Mouse (Mus musculus) heart, postnatal 0 days (tissue): ENCODE data around the gene Tbc1d5. TPM values are rescaled to one million over a fixed set of nuclear protein-coding genes. Genes with fewer than 3 reads are reported as not detected.

Experiments used
- ATAC-seq: fragments of 200-750 bp; cut with Nextera tagmentation; 2 replicates; pipeline ENCODE4 v1.8.0; 2017; ENCODE audit warnings: low read depth, moderate number of reproducible peaks, moderate library complexity; ENCODE audit not compliant: insufficient read depth
- DNase-seq: peaks from one replicate; pipeline ENCODE4 v3.0.0-alpha.2; 2016; ENCODE audit warnings: low spot score
- H3K27ac ChIP-seq: fragments of 300-500 bp; sonication (generic); 2 replicates; pipeline ENCODE4 v1.5.1; 2014; ENCODE audit warnings: low read depth, mild to moderate bottlenecking
- H3K27me3 ChIP-seq: fragments of 300-500 bp; sonication (generic); 2 replicates; pipeline ENCODE4 v1.6.1; 2014; ENCODE audit warnings: low read length, mixed read lengths; ENCODE audit not compliant: control insufficient read depth, insufficient read depth
- H3K36me3 ChIP-seq: fragments of 300-500 bp; sonication (generic); replicated peaks from 2 replicates; pipeline ENCODE4 v1.6.1; 2014; ENCODE audit warnings: low read length, mixed read lengths; ENCODE audit not compliant: control insufficient read depth, insufficient read depth
- H3K4me1 ChIP-seq: fragments of 300-500 bp; sonication (generic); 2 replicates; pipeline ENCODE4 v1.6.1; 2014; ENCODE audit warnings: antibody characterized with exemption; ENCODE audit not compliant: control insufficient read depth, insufficient read depth
- H3K4me2 ChIP-seq: fragments of 300-500 bp; sonication (generic); 2 replicates; pipeline ENCODE4 v1.6.1; 2014; ENCODE audit warnings: low read depth, mild to moderate bottlenecking, low read length, moderate library complexity
- H3K4me3 ChIP-seq: fragments of 300-500 bp; sonication (generic); 2 replicates; pipeline ENCODE4 v1.5.1; 2014; ENCODE audit warnings: low read depth, low read length
- H3K9ac ChIP-seq: fragments of 300-500 bp; sonication (generic); replicated peaks from 2 replicates; pipeline ENCODE4 v1.6.1; 2014; ENCODE audit warnings: low read depth, low read length, mixed read lengths
- H3K9me3 ChIP-seq: fragments of 300-500 bp; sonication (generic); replicated peaks from 2 replicates; pipeline ENCODE4 v1.6.1; 2016; ENCODE audit warnings: low read length; ENCODE audit not compliant: control insufficient read depth
- CTCF ChIP-seq: IDR thresholded peaks from 2 replicates; pipeline ENCODE4 v1.5.1; 2016; ENCODE audit warnings: antibody characterized with exemption, control low read depth, low read depth
- EP300 ChIP-seq: IDR thresholded peaks from 2 replicates; pipeline ENCODE4 v1.6.1; 2016; ENCODE audit warnings: antibody characterized with exemption, low read depth
- WGBS: fragments of 180-500 bp; shearing (Covaris S2); extraction: QIAGEN DNeasy Blood & Tissue Kit; methylation state at CpG from one replicate; pipeline ENCODE4 v1.1.7; 2014; 5-methylcytosine and 5-hydroxymethylcytosine counted together
- polyA plus RNA-seq: library from polyadenylated mRNA; unstranded; fragments of >200 nt; fragmentation: Nextera tagmentation; extraction: Ambion mirVana; gene quantifications from 2 replicates; pipeline ENCODE4 v1.2.1, GENCODE M21; 2015
- total RNA-seq: library from RNA; depleted of rRNA; stranded (reverse); fragments of >200 nt; gene quantifications from 2 replicates; pipeline ENCODE4 v1.2.3, GENCODE M21; 2014; ENCODE audit warnings: low replicate concordance

Gene Tbc1d5
- total and polyA plus RNA-seq, 2 experiments from 2014 or later: 4.9 to 40.9 TPM

DNA sequence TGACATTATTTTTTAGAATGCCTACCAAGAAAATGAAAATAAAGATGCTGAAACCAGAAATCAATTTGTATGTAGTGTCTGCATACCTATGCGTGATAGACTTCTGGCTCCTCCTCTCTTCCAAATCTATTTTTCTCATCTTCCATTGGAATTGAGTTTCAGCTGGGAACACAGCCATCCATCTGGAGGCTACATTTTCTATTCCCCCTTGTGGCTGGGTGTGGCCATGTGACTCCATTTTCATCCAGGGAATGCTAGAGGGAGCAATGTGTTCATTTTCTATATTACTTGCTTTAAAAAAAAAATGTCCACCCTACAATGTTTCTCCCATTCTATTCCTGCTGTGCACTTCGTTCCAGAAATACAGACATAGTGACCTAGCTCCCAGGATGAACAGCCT is 3.6 kb upstream of the Tbc1d5 start:
- WGBS: 77% methylated on average over 2 of the region's 2 CpGs
- no peaks in the 10 kb centered on the region for H3K4me1 ChIP-seq
- no peaks in the 10 kb centered on the region for H3K36me3 ChIP-seq
- ATAC-seq (no peak), DNase-seq (no peak)
- no peak overlapping the region for H3K4me2 ChIP-seq
- no peak for TF ChIP-seq EP300
- no peak for TF ChIP-seq CTCF
- no peak overlapping the region for H3K27ac ChIP-seq
- H3K9me3 ChIP-seq: no peaks in the 10 kb centered on the region
- no peak overlapping the region for H3K4me3 ChIP-seq
- no peaks in the 10 kb centered on the region for H3K27me3 ChIP-seq
- no peak overlapping the region for H3K9ac ChIP-seq

DNA sequence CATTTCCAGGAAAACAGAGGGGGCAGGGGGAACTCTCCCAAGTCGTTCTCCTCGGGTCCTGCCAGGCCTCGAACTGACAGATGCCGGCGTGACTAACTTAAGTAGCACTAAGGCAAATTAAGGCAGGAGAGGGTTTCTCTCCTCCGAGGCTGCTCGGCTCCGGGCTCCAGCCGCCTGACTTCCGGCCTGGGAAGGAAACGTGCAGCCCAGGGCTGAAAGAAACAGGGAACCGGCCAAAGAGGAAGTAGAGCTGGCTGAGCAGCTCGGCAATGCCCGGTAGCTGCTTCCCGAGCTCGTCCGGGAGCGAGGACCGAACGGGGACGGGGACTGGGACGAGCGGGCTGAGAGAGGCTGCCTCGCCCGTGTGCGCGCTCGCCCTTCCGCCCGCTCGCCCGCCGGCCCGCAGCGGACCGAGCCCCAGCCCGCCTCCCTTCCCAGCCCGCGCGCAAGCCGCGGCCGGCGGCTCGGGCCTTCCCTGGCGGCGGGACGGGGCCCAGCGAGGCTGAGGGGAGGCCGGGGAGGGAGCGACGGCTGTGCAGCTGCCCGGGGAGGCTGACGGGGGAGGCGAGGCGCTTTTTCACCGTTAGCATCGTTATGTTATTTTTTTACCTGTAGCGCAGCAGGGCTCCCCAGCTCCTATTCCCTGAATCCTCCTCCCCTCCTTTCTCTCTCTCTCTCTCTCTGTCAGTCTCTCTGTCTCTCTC is 509 bp downstream of the Tbc1d5 start:
- Histone ChIP-seq H3K36me3 (no peaks in the 10 kb centered on the region), H3K4me3 (peak overlapping the region; percentile 91), H3K27me3 (no peaks in the 10 kb centered on the region), H3K4me2 (peak overlapping the region; percentile 80), H3K9ac (peak overlapping the region; percentile 97), H3K4me1 (0 out of 2 replicates have a peak, but pooled peaks cover 6% of the 10 kb centered on the region), H3K27ac (peak overlapping the region; percentile 99), H3K9me3 (no peaks in the 10 kb centered on the region)
- TF ChIP-seq CTCF: no peak
- no peak for TF ChIP-seq EP300
- ATAC-seq: peak; percentile 66
- peak; percentile 61 for DNase-seq
- WGBS: under 1% methylated on average over 50 of the region's 59 CpGs

DNA sequence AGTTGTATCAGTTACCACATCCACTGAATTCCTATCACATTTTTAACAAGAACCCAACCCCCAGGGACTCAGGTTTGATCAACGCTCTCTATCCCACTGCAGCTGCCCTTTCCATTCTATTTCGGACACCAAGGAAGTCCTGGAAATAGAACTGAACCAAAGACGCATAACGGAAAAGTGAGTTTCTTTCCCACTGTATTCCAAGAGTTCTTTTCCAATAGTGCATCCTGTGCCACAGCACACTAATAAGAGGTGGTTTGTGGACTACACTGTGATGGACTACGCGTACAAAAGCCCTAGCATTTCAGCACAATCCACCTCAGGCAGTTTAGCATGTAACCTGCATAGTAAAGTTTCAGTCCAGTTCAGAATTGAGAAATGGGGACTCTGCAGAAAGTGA is 1.2 kb downstream of the Tbc1d5 start:
- Histone ChIP-seq H3K27me3 (no peaks in the 10 kb centered on the region), H3K4me2 (peak overlapping the region; percentile 80), H3K36me3 (no peaks in the 10 kb centered on the region), H3K9me3 (no peaks in the 10 kb centered on the region), H3K4me3 (peak overlapping the region; percentile 91), H3K9ac (peak overlapping the region; percentile 97), H3K27ac (peak overlapping the region; percentile 99), H3K4me1 (0 out of 2 replicates have a peak, but pooled peaks cover 6% of the 10 kb centered on the region)
- peak; percentile 20 for DNase-seq
- TF ChIP-seq CTCF (no peak), EP300 (no peak)
- no peak for ATAC-seq
- 13% methylated on average over 6 of the region's 6 CpGs for WGBS

DNA sequence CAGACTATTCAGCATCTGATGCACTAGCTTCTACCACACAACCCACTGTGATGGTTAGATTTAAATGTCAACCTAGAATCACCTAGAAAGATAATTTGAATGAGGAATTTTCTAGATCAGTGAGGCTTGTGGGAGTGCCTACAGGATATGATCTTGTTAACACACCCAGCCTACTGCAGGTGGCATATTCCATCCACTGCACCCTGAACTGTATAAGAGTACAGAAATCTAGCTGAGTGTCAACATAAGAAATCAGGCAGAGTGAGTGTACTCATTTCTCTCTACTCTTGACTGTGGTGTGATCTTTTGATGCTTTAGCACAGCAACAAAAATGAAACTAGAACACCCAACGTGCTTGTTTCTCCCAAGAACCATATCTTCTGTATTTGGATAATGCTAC is 6.8 kb downstream of the Tbc1d5 start:
- no peak for TF ChIP-seq EP300
- no peak for TF ChIP-seq CTCF
- no peaks in the 10 kb centered on the region for H3K27me3 ChIP-seq
- 0 out of 2 replicates have a peak, but pooled peaks cover 3% of the 10 kb centered on the region for H3K4me1 ChIP-seq
- no peak overlapping the region for H3K27ac ChIP-seq
- H3K36me3 ChIP-seq: no peaks in the 10 kb centered on the region
- ATAC-seq (no peak), DNase-seq (no peak)
- no peak overlapping the region for H3K9ac ChIP-seq
- no peak overlapping the region for H3K4me3 ChIP-seq
- H3K9me3 ChIP-seq: no peaks in the 10 kb centered on the region
- H3K4me2 ChIP-seq: no peak overlapping the region
- WGBS: 85% methylated on average over 1 of the region's 1 CpGs

DNA sequence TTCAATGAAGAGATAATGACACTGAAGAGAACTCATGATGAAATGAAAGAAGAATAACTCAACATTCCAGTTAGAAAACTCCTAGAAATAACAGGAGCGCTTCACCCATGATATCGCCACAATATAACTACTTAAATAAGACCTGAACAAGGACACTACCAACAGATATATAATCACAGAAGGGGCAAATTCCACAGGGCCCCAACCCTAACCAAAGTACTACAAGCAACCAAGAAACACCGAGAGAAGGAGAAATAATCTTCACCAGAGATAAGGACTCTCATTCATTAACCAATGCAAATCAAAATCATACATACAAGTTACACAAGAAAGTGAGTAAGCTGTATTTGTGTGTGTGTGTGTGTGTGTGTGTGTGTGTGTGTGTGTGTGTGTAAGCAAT is 7.6 kb downstream of the Tbc1d5 start:
- Histone ChIP-seq H3K27me3 (no peaks in the 10 kb centered on the region), H3K4me1 (no peaks in the 10 kb centered on the region), H3K27ac (no peak overlapping the region), H3K9ac (no peak overlapping the region), H3K9me3 (no peaks in the 10 kb centered on the region), H3K4me2 (no peak overlapping the region), H3K36me3 (no peaks in the 10 kb centered on the region), H3K4me3 (no peak overlapping the region)
- 89% methylated on average over 3 of the region's 3 CpGs for WGBS
- DNase-seq: no peak
- no peak for ATAC-seq
- TF ChIP-seq CTCF: no peak
- TF ChIP-seq EP300: no peak

DNA sequence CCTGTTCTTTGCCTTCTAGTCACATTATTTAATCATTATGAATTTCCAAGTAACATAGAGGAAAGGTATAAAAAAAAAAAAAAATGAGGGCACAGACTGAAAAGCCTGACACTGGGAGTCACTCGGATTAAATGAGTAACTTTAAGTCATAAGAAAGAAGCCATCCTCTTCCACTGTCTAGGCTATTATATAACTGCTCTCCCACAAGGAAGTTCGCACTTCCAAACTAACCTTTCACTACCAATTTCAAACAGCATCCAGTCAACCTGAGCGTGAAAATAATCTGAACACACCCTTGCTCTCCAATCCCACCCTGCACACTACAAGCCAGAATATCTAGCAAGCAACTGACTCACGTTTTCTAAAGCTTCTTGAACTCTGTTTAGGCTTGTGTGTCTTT is 9.2 kb downstream of the Tbc1d5 start:
- no peak for DNase-seq
- no peaks in the 10 kb centered on the region for H3K9me3 ChIP-seq
- H3K4me1 ChIP-seq: no peaks in the 10 kb centered on the region
- no peaks in the 10 kb centered on the region for H3K36me3 ChIP-seq
- no peak overlapping the region for H3K27ac ChIP-seq
- no peak overlapping the region for H3K4me2 ChIP-seq
- WGBS: 77% methylated on average over 4 of the region's 4 CpGs
- no peak overlapping the region for H3K4me3 ChIP-seq
- no peak for TF ChIP-seq EP300
- no peak for TF ChIP-seq CTCF
- H3K27me3 ChIP-seq: no peaks in the 10 kb centered on the region
- H3K9ac ChIP-seq: no peak overlapping the region
- ATAC-seq: no peak
